Mouse (Mus musculus) left cerebral cortex, postnatal 36 days (tissue): ENCODE results near the gene Gm7879. TPM values are rescaled to one million over a fixed set of nuclear protein-coding genes. Genes with fewer than 3 reads are reported as not detected.
"Not testable (repeated sequence)": the region's sequence is repeated elsewhere in the genome, so short reads cannot be mapped to it uniquely, and the experiment has no call there.

ENCODE experiments used
- DNase-seq, 2 experiments: peaks; one replicate each; pipeline ENCODE4 v3.0.0; 2021 to 2022; ENCODE audit warnings: low spot score in 2 of 2, mixed read lengths in 1 of 2
- intact Hi-C: fragments of 180-260 bp; cut with DNase I; formaldehyde crosslinking; loops from one replicate; pipeline ENCODE4 v1.15.1; 2025
- total RNA-seq, 2 experiments: library from RNA; stranded (reverse); gene quantifications; 2 replicates each; pipeline ENCODE4 v1.2.3; 2021

The Gm7879 gene
- total RNA-seq = 10 to 100 TPM; 11.4 to 13.5 TPM

GRCm38 (mm10) chr5:43912844-43913243 lies at the start of gene Gm7879:
Gm7879 (plus strand) TSS chr5:43913144.
- intact Hi-C loops, DNase-seq: not testable (repeated sequence)

GRCm38 (mm10) chr5:43863642-43864041 lies 49.3 kb upstream of the Gm7879 start:
- intact Hi-C loops = no loop called here
- no peak for DNase-seq

- no peak for DNase-seq
- intact Hi-C loops = no loop called here
Observed at GRCm38 (mm10) chr5:43865316-43865715, 47.6 kb upstream of the Gm7879 start.

GRCm38 (mm10) chr5:43868253-43868652 lies 44.7 kb upstream of the Gm7879 start, which contains the start of gene Cd38:
Cd38 (plus strand) TSS chr5:43868553.
- DNase-seq = no peak
- intact Hi-C loops = no loop called here

GRCm38 (mm10) chr5:43868711-43869600 lies 44.0 kb upstream of the Gm7879 start:
- peak; percentile 17 to 19 for DNase-seq
- intact Hi-C loops = no loop called here

- DNase-seq = no peak
- intact Hi-C loops = no loop called here
Observed at GRCm38 (mm10) chr5:43871845-43872244, 41.1 kb upstream of the Gm7879 start.

GRCm38 (mm10) chr5:43872652-43873051 lies 40.3 kb upstream of the Gm7879 start:
- DNase-seq = no peak
- intact Hi-C loops = no loop called here

- DNase-seq = no peak
- intact Hi-C loops = no loop called here
Observed at GRCm38 (mm10) chr5:43882034-43882433, 30.9 kb upstream of the Gm7879 start.

- intact Hi-C loops = no loop called here
- DNase-seq = no peak
Observed at GRCm38 (mm10) chr5:43885060-43885820, 27.7 kb upstream of the Gm7879 start.

GRCm38 (mm10) chr5:43892386-43892785 lies 20.6 kb upstream of the Gm7879 start:
- peak in 1 of 2 experiments; percentile 33 for DNase-seq
- intact Hi-C loops = loop anchor here (5.0 kb wide), 3 partner anchors 50 to 380 kb away; no protein-coding TSS in a partner anchor

- DNase-seq = no peak
- intact Hi-C loops = loop anchor here (5.0 kb wide), 3 partner anchors 52 to 378 kb away; no protein-coding TSS in a partner anchor
Observed at GRCm38 (mm10) chr5:43894113-43894512, 18.8 kb upstream of the Gm7879 start.

- DNase-seq = no peak
- intact Hi-C loops = no loop called here
Observed at GRCm38 (mm10) chr5:43895931-43896330, 17.0 kb upstream of the Gm7879 start.

GRCm38 (mm10) chr5:43904685-43905084 lies 8.3 kb upstream of the Gm7879 start:
- intact Hi-C loops = no loop called here

GRCm38 (mm10) chr5:43909213-43909612 lies 3.7 kb upstream of the Gm7879 start:
- DNase-seq = no peak
- intact Hi-C loops = no loop called here

More at GRCm38 (mm10) chr5:43904685-43905084, 8.3 kb upstream of the Gm7879 start:
- DNase-seq = no peak

- intact Hi-C loops = no loop called here
- no peak for DNase-seq
Observed at GRCm38 (mm10) chr5:43910006-43910405, 2.9 kb upstream of the Gm7879 start.

- DNase-seq = no peak
- intact Hi-C loops = no loop called here
Observed at GRCm38 (mm10) chr5:43915261-43915886, 2.4 kb downstream of the Gm7879 start.

GRCm38 (mm10) chr5:43921877-43922276 lies 8.9 kb downstream of the Gm7879 start:
- intact Hi-C loops = no loop called here

GRCm38 (mm10) chr5:43923933-43924332 lies 11.0 kb downstream of the Gm7879 start:
- intact Hi-C loops = no loop called here
- peak; percentile 58 to 60 for DNase-seq

More at GRCm38 (mm10) chr5:43921877-43922276, 8.9 kb downstream of the Gm7879 start:
- DNase-seq = no peak

- no peak for DNase-seq
- intact Hi-C loops = no loop called here
Observed at GRCm38 (mm10) chr5:43927729-43928128, 14.8 kb downstream of the Gm7879 start.

GRCm38 (mm10) chr5:43933269-43933668 lies 20.3 kb downstream of the Gm7879 start:
- DNase-seq = no peak
- intact Hi-C loops = no loop called here
